Mouse (Mus musculus) kidney, adult 2 months (tissue): ENCODE data around the gene Gm8947.

Experiments
- CTCF ChIP-seq: fragments of 200-500 bp; conservative IDR thresholded peaks from 2 replicates; pipeline ENCODE4 v1.5.1; 2011; ENCODE audit warnings: low read depth, mild to moderate bottlenecking, control low read depth, low read length, moderate library complexity, mixed read lengths; ENCODE audit not compliant: insufficient read depth, insufficient read length
- POLR2A ChIP-seq: fragments of 200-500 bp; IDR thresholded peaks from one replicate; pipeline ENCODE4 v1.6.1; 2011; ENCODE audit warnings: low read depth, low read length, control low read depth

GRCm38 (mm10) chr1:151177937-151178271, 14.3 kb upstream of the Gm8947 start:
- no peak for TF ChIP-seq CTCF
- no peak for TF ChIP-seq POLR2A
